Mouse (Mus musculus): ENCODE results near the gene Dbr1. TPM values are rescaled to one million over a fixed set of nuclear protein-coding genes. Genes with fewer than 3 reads are reported as not detected.

Dbr1 gene
- total and polyA plus RNA-seq, 2 experiments from 2014 or later = 18.1 to 30.7 TPM

- Histone ChIP-seq H3K36me3 (ENCODE audit: insufficient read depth, low read length) (no peaks in the 10 kb centered on the region), H3K4me1 (ENCODE audit: insufficient read depth, low read length) (peaks cover 14% of the 10 kb centered on the region), H3K4me2 (ENCODE audit: low read depth, low read length) (peak within 1 kb of the TSS; percentile 77), H3K27ac (peak within 1 kb of the TSS; percentile 84), H3K9ac (replicated peaks; ENCODE audit: low read length) (peak within 1 kb of the TSS; percentile 66), H3K27me3 (ENCODE audit: insufficient read depth, low read length) (no peaks in the 10 kb centered on the region), H3K4me3 (ENCODE audit: low read length) (peak within 1 kb of the TSS; percentile 54), H3K9me3 (ENCODE audit: low read length) (no peaks in the 10 kb centered on the region)
- DNase-seq (ENCODE audit: low spot score) (peak; percentile 85), ATAC-seq (peak; percentile 91)
- WGBS = under 1% methylated on average over 44 of the region's 44 CpGs
- peak; percentile 12; the same call in 1 of the 2 replicates for TF ChIP-seq CTCF (IDR thresholded peaks at IDR 0.05; ENCODE audit: low read depth)
Observed at GRCm38 (mm10) chr9:99629281-99630011, 53.8 kb downstream of the Dbr1 start, which contains the start of gene Dzip1l. Gene Dzip1l (plus strand): TSS chr9:99629496.

GRCm38 (mm10) chr9:99630071-99630470, 54.5 kb downstream of the Dbr1 start:
- peak overlapping the region; percentile 84 for H3K27ac ChIP-seq
- ATAC-seq (0 out of 2 replicates have a peak, but pooled peaks have one; percentile 10), DNase-seq (ENCODE audit: low spot score) (peak; percentile 23)
- no peak for TF ChIP-seq CTCF (IDR thresholded peaks at IDR 0.05; ENCODE audit: low read depth)
- peak overlapping the region; percentile 66 for H3K9ac ChIP-seq (replicated peaks; ENCODE audit: low read length)
- no peaks in the 10 kb centered on the region for H3K36me3 ChIP-seq (ENCODE audit: insufficient read depth, low read length)
- peaks cover 14% of the 10 kb centered on the region for H3K4me1 ChIP-seq (ENCODE audit: insufficient read depth, low read length)
- H3K4me3 ChIP-seq (ENCODE audit: low read length) = peak overlapping the region; percentile 54
- peak overlapping the region; percentile 77 for H3K4me2 ChIP-seq (ENCODE audit: low read depth, low read length)
- H3K9me3 ChIP-seq (ENCODE audit: low read length) = no peaks in the 10 kb centered on the region
- WGBS = 1% methylated on average over 11 of the region's 11 CpGs
- H3K27me3 ChIP-seq (ENCODE audit: insufficient read depth, low read length) = no peaks in the 10 kb centered on the region

- H3K4me1 ChIP-seq (ENCODE audit: insufficient read depth, low read length) = peaks cover 14% of the 10 kb centered on the region
- peak overlapping the region; percentile 84; the same call in 1 of the 2 replicates for H3K27ac ChIP-seq
- H3K27me3 ChIP-seq (ENCODE audit: insufficient read depth, low read length) = no peaks in the 10 kb centered on the region
- WGBS = 49% methylated on average over 9 of the region's 9 CpGs
- no peak for ATAC-seq
- no peak for TF ChIP-seq CTCF (IDR thresholded peaks at IDR 0.05; ENCODE audit: low read depth)
- H3K9me3 ChIP-seq (ENCODE audit: low read length) = no peaks in the 10 kb centered on the region
- peak; percentile 14 for DNase-seq (ENCODE audit: low spot score)
- no peaks in the 10 kb centered on the region for H3K36me3 ChIP-seq (ENCODE audit: insufficient read depth, low read length)
- H3K9ac ChIP-seq (replicated peaks; ENCODE audit: low read length) = peak overlapping the region; percentile 66; the same call in 1 of the 2 replicates
- H3K4me3 ChIP-seq (ENCODE audit: low read length) = peak overlapping the region; percentile 54
- H3K4me2 ChIP-seq (ENCODE audit: low read depth, low read length) = peak overlapping the region; percentile 77
Observed at GRCm38 (mm10) chr9:99630528-99631125, 55.0 kb downstream of the Dbr1 start.

GRCm38 (mm10) chr9:99631781-99632180, 56.2 kb downstream of the Dbr1 start:
- ATAC-seq = 0 out of 2 replicates have a peak, but pooled peaks have one; percentile 51
- Histone ChIP-seq H3K4me3 (ENCODE audit: low read length) (no peak overlapping the region), H3K27me3 (ENCODE audit: insufficient read depth, low read length) (no peaks in the 10 kb centered on the region), H3K36me3 (ENCODE audit: insufficient read depth, low read length) (no peaks in the 10 kb centered on the region), H3K9ac (replicated peaks; ENCODE audit: low read length) (no peak overlapping the region), H3K4me1 (ENCODE audit: insufficient read depth, low read length) (peaks cover 14% of the 10 kb centered on the region), H3K27ac (peak overlapping the region; percentile 37; the same call in 1 of the 2 replicates), H3K9me3 (ENCODE audit: low read length) (no peaks in the 10 kb centered on the region), H3K4me2 (ENCODE audit: low read depth, low read length) (peak overlapping the region; percentile 45)
- 26% methylated on average over 2 of the region's 2 CpGs for WGBS
- TF ChIP-seq CTCF (IDR thresholded peaks at IDR 0.05; ENCODE audit: low read depth) = no peak
- DNase-seq (ENCODE audit: low spot score) = peak; percentile 69

- TF ChIP-seq CTCF (IDR thresholded peaks at IDR 0.05; ENCODE audit: low read depth) = peak; percentile 49
- no peaks in the 10 kb centered on the region for H3K27me3 ChIP-seq (ENCODE audit: insufficient read depth, low read length)
- no peaks in the 10 kb centered on the region for H3K9me3 ChIP-seq (ENCODE audit: low read length)
- H3K9ac ChIP-seq (replicated peaks; ENCODE audit: low read length) = no peak overlapping the region
- no peak for ATAC-seq
- no peaks in the 10 kb centered on the region for H3K36me3 ChIP-seq (ENCODE audit: insufficient read depth, low read length)
- DNase-seq (ENCODE audit: low spot score) = peak; percentile 49
- H3K4me1 ChIP-seq (ENCODE audit: insufficient read depth, low read length) = peaks cover 14% of the 10 kb centered on the region
- 15% methylated on average over 8 of the region's 8 CpGs for WGBS
- peak overlapping the region; percentile 45 for H3K4me2 ChIP-seq (ENCODE audit: low read depth, low read length)
- H3K4me3 ChIP-seq (ENCODE audit: low read length) = no peak overlapping the region
- peak overlapping the region; percentile 37 for H3K27ac ChIP-seq
Observed at GRCm38 (mm10) chr9:99632264-99632663, 56.7 kb downstream of the Dbr1 start.

Other genes starting within 250 kb of the Dbr1 start
- gene Esyt3, start 217.2 kb upstream of the Dbr1 start, total RNA-seq (2014; rRNA removed) = 0.72 and 1.3 TPM in 2 replicates
- 0.68 and 1.00 TPM in 2 replicates for gene Esyt3, start 217.2 kb upstream of the Dbr1 start, polyA plus RNA-seq (2015; fragmentation: Nextera tagmentation; extraction: Ambion mirVana)
- gene Mras, start 138.4 kb upstream of the Dbr1 start, total RNA-seq (2014; rRNA removed) = 75.5 and 95.2 TPM in 2 replicates
- 66.9 and 74.0 TPM in 2 replicates for gene Mras, start 138.4 kb upstream of the Dbr1 start, polyA plus RNA-seq (2015; fragmentation: Nextera tagmentation; extraction: Ambion mirVana)
- gene Nme9, start 124.3 kb upstream of the Dbr1 start, total RNA-seq (2014; rRNA removed) = 1.0 TPM in 1 of 2 replicates, not detected in the other
- gene Nme9, start 124.3 kb upstream of the Dbr1 start, polyA plus RNA-seq (2015; fragmentation: Nextera tagmentation; extraction: Ambion mirVana) = 0.64 and 0.82 TPM in 2 replicates
- gene Armc8, start 6.9 kb upstream of the Dbr1 start, total RNA-seq (2014; rRNA removed) = 69.2 and 114 TPM in 2 replicates
- 66.9 and 68.5 TPM in 2 replicates for gene Armc8, start 6.9 kb upstream of the Dbr1 start, polyA plus RNA-seq (2015; fragmentation: Nextera tagmentation; extraction: Ambion mirVana)
- gene A4gnt, start 36.7 kb downstream of the Dbr1 start, total RNA-seq (2014; rRNA removed) = not detected in 2 replicates
- gene A4gnt, start 36.7 kb downstream of the Dbr1 start, polyA plus RNA-seq (2015; fragmentation: Nextera tagmentation; extraction: Ambion mirVana) = not detected in 2 replicates
- 17.0 and 26.1 TPM in 2 replicates for gene Dzip1l, start 53.7 kb downstream of the Dbr1 start, total RNA-seq (2014; rRNA removed)
- gene Dzip1l, start 53.7 kb downstream of the Dbr1 start, polyA plus RNA-seq (2015; fragmentation: Nextera tagmentation; extraction: Ambion mirVana) = 8.1 and 8.5 TPM in 2 replicates
- gene Cldn18, start 141.5 kb downstream of the Dbr1 start, total RNA-seq (2014; rRNA removed) = not detected in 2 replicates
- not detected in 2 replicates for gene Cldn18, start 141.5 kb downstream of the Dbr1 start, polyA plus RNA-seq (2015; fragmentation: Nextera tagmentation; extraction: Ambion mirVana)

All from hindbrain, postnatal 0 days (tissue).